Mouse (Mus musculus) MEL (cell line): ENCODE data around the gene Sppl3. TPM values are rescaled to one million over a fixed set of nuclear protein-coding genes. Genes with fewer than 3 reads are reported as not detected.
A peak's percentile ranks its signal among the peaks of the same experiment; 100 is the strongest.

Experiments
- DNase-seq: peaks from one replicate; pipeline ENCODE4 v3.0.0; 2011; ENCODE audit warnings: low read depth, low spot score
- H3K27ac ChIP-seq: 2 replicates; pipeline ENCODE4 v1.5.1; 2012; ENCODE audit warnings: low read depth, mild to moderate bottlenecking, control low read depth, low read length, moderate library complexity; ENCODE audit not compliant: control insufficient read depth
- H3K27me3 ChIP-seq, 2 experiments: fragments of 150-350 bp in 1 of 2; sonication (generic) in 1 of 2; 2 replicates each; pipeline ENCODE4 v1.6.1; 2012; ENCODE audit warnings: low read length in 2 of 2, mild to moderate bottlenecking in 2 of 2, improper control_type of control experiment in 1 of 2, moderate library complexity in 1 of 2; ENCODE audit not compliant: insufficient read depth in 2 of 2, control insufficient read depth in 1 of 2
- H3K36me3 ChIP-seq, 2 experiments: 2 replicates each; pipeline ENCODE4 v1.6.1; 2012 to 2014; ENCODE audit warnings: low read length in 2 of 2, improper control_type of control experiment in 1 of 2, inconsistent platforms in 1 of 2, mild to moderate bottlenecking in 1 of 2; ENCODE audit not compliant: insufficient read depth in 2 of 2, control insufficient read depth in 1 of 2
- H3K4me1 ChIP-seq, 2 experiments: fragments of 150-350 bp in 1 of 2; sonication (generic) in 1 of 2; 2 replicates each; pipeline ENCODE4 v1.6.1; 2012; ENCODE audit warnings: low read length in 2 of 2, improper control_type of control experiment in 1 of 2, mild to moderate bottlenecking in 1 of 2; ENCODE audit not compliant: insufficient read depth in 2 of 2, control insufficient read depth in 1 of 2
- H3K4me3 ChIP-seq, 2 experiments: fragments of 150-350 bp in 1 of 2; sonication (generic) in 1 of 2; 2 replicates each; pipeline ENCODE4 v1.5.1; 2012; ENCODE audit warnings: low read depth in 2 of 2, low read length in 2 of 2, mild to moderate bottlenecking in 2 of 2, moderate library complexity in 2 of 2, control low read depth in 1 of 2, improper control_type of control experiment in 1 of 2; ENCODE audit not compliant: control insufficient read depth in 1 of 2, insufficient read depth in 1 of 2
- H3K79me2 ChIP-seq: 2 replicates; pipeline ENCODE4 v1.6.1; 2012; ENCODE audit warnings: mild to moderate bottlenecking, low read length, moderate library complexity; ENCODE audit not compliant: control insufficient read depth, poor library complexity, insufficient read depth
- H3K9ac ChIP-seq: 2 replicates; pipeline ENCODE4 v1.6.1; 2012; ENCODE audit warnings: low read depth, mild to moderate bottlenecking, control low read depth, low read length, moderate library complexity; ENCODE audit not compliant: control insufficient read depth, poor library complexity, severe bottlenecking
- H3K9me3 ChIP-seq: fragments of 150-350 bp; sonication (generic); replicated peaks from 2 replicates; pipeline ENCODE4 v1.6.1; 2012; ENCODE audit warnings: mild to moderate bottlenecking, low read length, improper control_type of control experiment, moderate library complexity; ENCODE audit not compliant: insufficient read depth
- BHLHE40 ChIP-seq: IDR thresholded peaks from 2 replicates; pipeline ENCODE4 v1.6.1; 2012; ENCODE audit warnings: low read depth, mild to moderate bottlenecking, inconsistent platforms, low read length, improper control_type of control experiment, borderline replicate concordance
- CHD1 ChIP-seq: IDR thresholded peaks from 2 replicates; pipeline ENCODE4 v1.6.1; 2012; ENCODE audit warnings: low read depth, mild to moderate bottlenecking, inconsistent platforms, low read length, improper control_type of control experiment
- CHD2 ChIP-seq: IDR thresholded peaks from 2 replicates; pipeline ENCODE4 v1.6.1; 2011; ENCODE audit warnings: low read length, improper control_type of control experiment
- CTCF ChIP-seq, 3 experiments: IDR thresholded peaks in 2 of 3; conservative IDR thresholded peaks in 1 of 3; 2 replicates each; pipeline ENCODE4 v1.5.1; 2011 to 2012; ENCODE audit warnings: low read length in 3 of 3, low read depth in 2 of 3, mild to moderate bottlenecking in 2 of 3, improper control_type of control experiment in 1 of 3, inconsistent platforms in 1 of 3, mixed read lengths in 1 of 3, moderate library complexity in 1 of 3; ENCODE audit not compliant: control insufficient read depth in 1 of 3, insufficient read depth in 1 of 3, poor library complexity in 1 of 3, severe bottlenecking in 1 of 3
- E2F4 ChIP-seq: IDR thresholded peaks from 2 replicates; pipeline ENCODE4 v1.6.1; 2011; ENCODE audit warnings: low read depth, low read length, improper control_type of control experiment, borderline replicate concordance
- ELF1 ChIP-seq: IDR thresholded peaks from 2 replicates; pipeline ENCODE4 v1.6.1; 2014; ENCODE audit warnings: low read depth, mild to moderate bottlenecking, inconsistent platforms, low read length, improper control_type of control experiment, moderate library complexity
- EP300 ChIP-seq, 2 experiments: IDR thresholded peaks; 2 replicates each; pipeline ENCODE4 v1.6.1; 2011; ENCODE audit warnings: improper control_type of control experiment in 2 of 2, low read length in 2 of 2, low read depth in 1 of 2, mild to moderate bottlenecking in 1 of 2
- ETS1 ChIP-seq: IDR thresholded peaks from 2 replicates; pipeline ENCODE4 v1.6.1; 2012; ENCODE audit warnings: low read depth, mild to moderate bottlenecking, inconsistent platforms, low read length, improper control_type of control experiment, moderate library complexity
- GABPA ChIP-seq: IDR thresholded peaks from 2 replicates; pipeline ENCODE4 v1.6.1; 2012; ENCODE audit warnings: low read depth, mild to moderate bottlenecking, inconsistent platforms, low read length, improper control_type of control experiment, moderate library complexity
- GATA1 ChIP-seq: IDR thresholded peaks from 2 replicates; pipeline ENCODE4 v1.6.1; 2011; ENCODE audit warnings: low read depth, low read length, improper control_type of control experiment
- HCFC1 ChIP-seq: IDR thresholded peaks from 2 replicates; pipeline ENCODE4 v1.6.1; 2012; ENCODE audit warnings: low read depth, mild to moderate bottlenecking, inconsistent platforms, low read length, improper control_type of control experiment, moderate library complexity
- KAT2A ChIP-seq: conservative IDR thresholded peaks from 2 replicates; pipeline ENCODE4 v1.6.1; 2012; ENCODE audit warnings: low read depth, low read length, improper control_type of control experiment, inconsistent platforms
- MAFK ChIP-seq: IDR thresholded peaks from 2 replicates; pipeline ENCODE4 v1.6.1; 2011; ENCODE audit warnings: low read depth, mild to moderate bottlenecking, low read length, improper control_type of control experiment, borderline replicate concordance
- MAX ChIP-seq: IDR thresholded peaks from 2 replicates; pipeline ENCODE4 v1.6.1; 2011; ENCODE audit warnings: low read length, improper control_type of control experiment
- MAZ ChIP-seq: IDR thresholded peaks from 2 replicates; pipeline ENCODE4 v1.6.1; 2012; ENCODE audit warnings: low read depth, mild to moderate bottlenecking, inconsistent platforms, low read length, improper control_type of control experiment
- MXI1 ChIP-seq: IDR thresholded peaks from 2 replicates; pipeline ENCODE4 v1.6.1; 2011; ENCODE audit warnings: mild to moderate bottlenecking, low read depth, low read length, improper control_type of control experiment
- MYB ChIP-seq: IDR thresholded peaks from 2 replicates; pipeline ENCODE4 v1.6.1; 2011; ENCODE audit warnings: mild to moderate bottlenecking, low read depth, low read length, improper control_type of control experiment
- MYC ChIP-seq: IDR thresholded peaks from 2 replicates; pipeline ENCODE4 v1.6.1; 2011; ENCODE audit warnings: low read depth, mild to moderate bottlenecking, low read length, improper control_type of control experiment, moderate library complexity
- NELFE ChIP-seq: IDR thresholded peaks from 2 replicates; pipeline ENCODE4 v1.6.1; 2011; ENCODE audit warnings: low read depth, low read length, improper control_type of control experiment
- NRF1 ChIP-seq: IDR thresholded peaks from 2 replicates; pipeline ENCODE4 v1.6.1; 2014; ENCODE audit warnings: low read depth, mild to moderate bottlenecking, inconsistent platforms, low read length, improper control_type of control experiment, moderate library complexity; ENCODE audit not compliant: poor library complexity, insufficient read depth, severe bottlenecking
- POLR2A ChIP-seq, 2 experiments: IDR thresholded peaks; 2 replicates each; pipeline ENCODE4 v1.6.1; 2011 to 2012; ENCODE audit warnings: low read length in 2 of 2, mild to moderate bottlenecking in 2 of 2, control low read depth in 1 of 2, improper control_type of control experiment in 1 of 2, low read depth in 1 of 2, moderate library complexity in 1 of 2; ENCODE audit not compliant: control insufficient read depth in 1 of 2, insufficient read depth in 1 of 2, poor library complexity in 1 of 2
- POLR2AphosphoS2 ChIP-seq: IDR thresholded peaks from 2 replicates; pipeline ENCODE4 v1.6.1; 2011; ENCODE audit warnings: low read length, improper control_type of control experiment
- POLR2AphosphoS5 ChIP-seq: IDR thresholded peaks from 2 replicates; pipeline ENCODE4 v1.6.1; 2012; ENCODE audit warnings: low read depth, borderline replicate concordance, mild to moderate bottlenecking, inconsistent platforms, low read length, moderate library complexity, mixed read lengths
- RAD21 ChIP-seq: IDR thresholded peaks from 2 replicates; pipeline ENCODE4 v1.6.1; 2011; ENCODE audit warnings: mild to moderate bottlenecking, low read depth, low read length, improper control_type of control experiment
- SIN3A ChIP-seq: IDR thresholded peaks from 2 replicates; pipeline ENCODE4 v1.6.1; 2012; ENCODE audit warnings: low read length, improper control_type of control experiment, inconsistent platforms
- SMC3 ChIP-seq: IDR thresholded peaks from 2 replicates; pipeline ENCODE4 v1.6.1; 2011; ENCODE audit warnings: low read depth, low read length, improper control_type of control experiment
- TAL1 ChIP-seq: IDR thresholded peaks from 2 replicates; pipeline ENCODE4 v1.6.1; 2012; ENCODE audit warnings: mild to moderate bottlenecking, inconsistent platforms, low read length, moderate library complexity, mixed read lengths
- TBP ChIP-seq: IDR thresholded peaks from 2 replicates; pipeline ENCODE4 v1.8.0; 2011; ENCODE audit warnings: low read depth, low read length, improper control_type of control experiment
- TCF12 ChIP-seq: IDR thresholded peaks from 2 replicates; pipeline ENCODE4 v1.6.1; 2014; ENCODE audit warnings: low read depth, mild to moderate bottlenecking, inconsistent platforms, low read length, improper control_type of control experiment, moderate library complexity
- UBTF ChIP-seq: IDR thresholded peaks from 2 replicates; pipeline ENCODE4 v1.6.1; 2012; ENCODE audit warnings: low read depth, mild to moderate bottlenecking, inconsistent platforms, low read length, improper control_type of control experiment, moderate library complexity, borderline replicate concordance; ENCODE audit not compliant: insufficient read depth
- USF1 ChIP-seq: IDR thresholded peaks from 2 replicates; pipeline ENCODE4 v1.6.1; 2014; ENCODE audit warnings: low read depth, mild to moderate bottlenecking, inconsistent platforms, low read length, improper control_type of control experiment, moderate library complexity
- ZC3H11A ChIP-seq: IDR thresholded peaks from 2 replicates; pipeline ENCODE4 v1.6.1; 2012; ENCODE audit warnings: low read depth, mild to moderate bottlenecking, inconsistent platforms, low read length, improper control_type of control experiment
- ZMIZ1 ChIP-seq: IDR thresholded peaks from 2 replicates; pipeline ENCODE4 v1.6.1; 2012; ENCODE audit warnings: low read depth, mild to moderate bottlenecking, inconsistent platforms, low read length, improper control_type of control experiment, moderate library complexity
- ZNF384 ChIP-seq: IDR thresholded peaks from 2 replicates; pipeline ENCODE4 v1.6.1; 2012; ENCODE audit warnings: low read depth, mild to moderate bottlenecking, inconsistent platforms, low read length, improper control_type of control experiment
- polyA plus RNA-seq, 2 experiments: library from polyadenylated mRNA; stranded (reverse) in 1 of 2; unstranded in 1 of 2; fragments of >175 nt in 1 of 2; fragments of >200 nt in 1 of 2; gene quantifications; 2 replicates each; pipeline versions ENCODE4 v1.2.1 to v1.2.4; 2012; ENCODE audit warnings: low replicate concordance in 2 of 2, low read depth in 1 of 2; ENCODE audit not compliant: insufficient read length in 2 of 2, insufficient read depth in 1 of 2, missing spikeins in 1 of 2
- total RNA-seq: library from RNA; depleted of rRNA; stranded (reverse); fragments of 300-350 nt; gene quantifications from 2 replicates; pipeline ENCODE4 v1.2.3, GENCODE M21; 2012

The Sppl3 gene
- total and polyA plus RNA-seq, 3 experiments: 25.8 to 50.9 TPM; not detected in 1

DNA sequence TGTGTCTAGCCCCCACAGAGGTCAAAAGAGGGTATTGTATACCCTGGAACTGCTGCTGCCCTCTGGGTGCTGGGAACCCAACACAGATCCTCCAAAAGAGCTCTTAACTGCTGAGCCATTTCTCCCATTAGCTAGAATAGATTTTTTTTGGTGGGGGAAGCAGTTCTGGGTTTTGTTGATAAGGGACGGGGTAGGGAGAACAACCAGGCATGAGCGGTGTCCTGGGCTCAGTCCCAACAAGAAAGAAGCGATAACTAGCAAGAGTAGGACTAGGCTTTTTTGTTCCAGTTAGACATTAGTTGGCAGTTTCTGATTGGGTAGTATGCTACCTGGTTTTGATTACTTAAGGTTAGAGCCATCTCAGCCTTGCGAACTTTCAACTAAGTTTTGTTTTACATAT is 46.2 kb downstream of the Sppl3 start (continued):
- TF ChIP-seq TAL1 (peak; percentile 91), SIN3A (peak; percentile 79), USF1 (no peak)

DNA sequence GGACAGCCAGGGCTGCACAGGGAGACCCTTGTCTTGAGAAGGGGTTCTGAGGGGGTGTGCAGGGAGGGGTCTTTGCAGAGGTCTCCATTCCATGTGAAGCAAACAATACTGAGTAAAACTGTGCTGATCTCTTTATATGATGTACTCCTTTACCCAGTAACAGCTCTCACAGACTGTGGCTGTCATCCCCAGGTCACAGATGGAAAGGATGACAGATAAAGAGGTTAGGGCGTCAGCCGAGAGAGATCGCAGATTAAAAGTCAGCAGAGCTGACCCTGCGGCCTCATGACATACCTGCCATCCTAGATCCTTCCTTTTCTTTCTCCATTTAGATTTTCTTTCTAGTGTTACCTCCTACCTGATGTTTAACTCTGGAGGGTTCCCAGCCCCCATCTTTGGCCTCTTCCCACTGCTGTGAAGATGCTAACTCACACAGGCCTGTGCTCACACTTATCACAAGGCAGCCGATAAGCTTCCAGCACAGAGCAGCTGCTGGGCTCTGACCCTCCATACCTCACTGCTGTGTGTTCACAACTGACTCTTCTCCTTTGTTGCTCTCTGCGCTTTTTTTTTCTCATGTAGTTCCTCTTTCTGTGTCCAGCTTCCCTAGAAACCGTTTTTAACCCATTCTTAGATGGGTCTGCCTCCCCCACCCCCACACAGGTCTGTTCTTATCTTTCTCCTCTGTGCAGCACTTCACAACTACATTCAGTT is 47.8 kb downstream of the Sppl3 start:
- H3K9ac ChIP-seq: peak overlapping the region; percentile 24; the same call in 1 of the 2 replicates
- peak; percentile 95 for DNase-seq
- peaks cover 52 to 76% of the 10 kb centered on the region in 2 experiments for H3K4me1 ChIP-seq
- H3K79me2 ChIP-seq: peaks cover 28% of the 10 kb centered on the region
- peak overlapping the region; percentile 98 for H3K27ac ChIP-seq
- no peaks in the 10 kb centered on the region for H3K9me3 ChIP-seq
- no peak overlapping the region for H3K4me3 ChIP-seq
- H3K36me3 ChIP-seq: peaks cover 0 to 83% of the 10 kb centered on the region in 2 experiments; a peak in 2 of 4 replicates
- H3K27me3 ChIP-seq: no peaks in the 10 kb centered on the region
- TF ChIP-seq NRF1 (no peak), ETS1 (peak; percentile 98), E2F4 (no peak), MYB (peak; percentile 98), POLR2A (IDR thresholded peaks at IDR 0.05; ENCODE audit: control insufficient read depth in 1 of 2, insufficient read depth in 1 of 2, low read depth in 1 of 2, low read length in 2 of 2, poor library complexity in 1 of 2) (peak in 1 of 2 experiments; percentile 54; a peak in 1 of 4 replicates), UBTF (no peak), KAT2A (no peak), USF1 (0 out of 2 replicates have a peak, but pooled peaks have one; percentile 4), MAX (0 out of 2 replicates have a peak, but pooled peaks have one; percentile 12), BHLHE40 (peak; percentile 79; the same call in 1 of the 2 replicates), MYC (peak; percentile 50), SIN3A (peak; percentile 94), GATA1 (peak; percentile 92), POLR2AphosphoS5 (no peak), ELF1 (peak; percentile 51; the same call in 1 of the 2 replicates), CTCF (IDR thresholded peaks at IDR 0.05 in 2 of 3, conservative IDR thresholded peaks at IDR 0.05 in 1 of 3; ENCODE audit: control insufficient read depth in 1 of 3, insufficient read depth in 1 of 3, low read depth in 2 of 3, low read length in 3 of 3, poor library complexity in 1 of 3, severe bottlenecking in 1 of 3) (no peak), MXI1 (no peak; the same call in 1 of the 2 replicates), TAL1 (peak; percentile 60), ZMIZ1 (no peak), TBP (peak; percentile 71), ZNF384 (peak; percentile 98), NELFE (no peak), TCF12 (peak; percentile 93), CHD2 (peak; percentile 89), EP300 (IDR thresholded peaks at IDR 0.05; ENCODE audit: low read depth in 1 of 2, low read length in 2 of 2) (peak; percentile 95 to 98), RAD21 (no peak), POLR2AphosphoS2 (no peak), ZC3H11A (no peak), MAZ (peak; percentile 96), CHD1 (peak; percentile 56), GABPA (peak; percentile 57; the same call in 1 of the 2 replicates), SMC3 (peak; percentile 15; the same call in 1 of the 2 replicates), HCFC1 (peak; percentile 68), MAFK (0 out of 2 replicates have a peak, but pooled peaks have one; percentile 32)
